Mouse (Mus musculus): ENCODE data around the gene Zfp449.
"Not testable (repeated sequence)": the region's sequence is repeated elsewhere in the genome, so short reads cannot be mapped to it uniquely, and the experiment has no call there.

- TF ChIP-seq CTCF (conservative IDR thresholded peaks at IDR 0.05; ENCODE audit: insufficient read depth, insufficient read length, low read depth, low read length); POLR2A (IDR thresholded peaks at IDR 0.05; ENCODE audit: low read depth, low read length): not testable (repeated sequence)
These were observed 28.4 kb downstream of the Zfp449 start, which contains the start of gene Smim10l2a for GRCm38 (mm10) chrX:56374431-56375128.
